Mouse (Mus musculus): ENCODE measurements around the gene Gm14403. TPM values are rescaled to one million over a fixed set of nuclear protein-coding genes. Genes with fewer than 3 reads are reported as not detected.
"Not testable (repeated sequence)": the region's sequence is repeated elsewhere in the genome, so short reads cannot be mapped to it uniquely, and the experiment has no call there.

Gm14403 gene
- polyA plus RNA-seq, 1 experiment from 2014 or later: 5.7 TPM

GRCm38 (mm10) chr2:177535876-177536275 lies 37.9 kb downstream of the Gm14403 start:
- H3K36me3 ChIP-seq (ENCODE audit: control insufficient read depth, insufficient read depth, low read length): no peaks in the 10 kb centered on the region
- H3K4me1 ChIP-seq (replicated peaks; ENCODE audit: control insufficient read depth, insufficient read depth, low read length): no peaks in the 10 kb centered on the region
- H3K9me3 ChIP-seq (ENCODE audit: control insufficient read depth, low read length): no peaks in the 10 kb centered on the region
- no peak for DNase-seq (ENCODE audit: low spot score)
- no peak overlapping the region for H3K9ac ChIP-seq (ENCODE audit: low read depth, low read length)
- WGBS: 86% methylated on average over 9 of the region's 9 CpGs
- H3K27me3 ChIP-seq (ENCODE audit: control insufficient read depth, insufficient read depth, low read length): no peaks in the 10 kb centered on the region
- H3K27ac ChIP-seq (ENCODE audit: low read depth, low read length): no peak overlapping the region
- no peak overlapping the region for H3K4me2 ChIP-seq (replicated peaks; ENCODE audit: low read depth, low read length)
- ATAC-seq (ENCODE audit: low FRiP score): no peak
- H3K4me3 ChIP-seq (ENCODE audit: low read depth, low read length): no peak overlapping the region

GRCm38 (mm10) chr2:177537141-177537540 lies 39.1 kb downstream of the Gm14403 start:
- H3K27me3 ChIP-seq (ENCODE audit: control insufficient read depth, insufficient read depth, low read length); ATAC-seq (ENCODE audit: low FRiP score); H3K36me3 ChIP-seq (ENCODE audit: control insufficient read depth, insufficient read depth, low read length); H3K9me3 ChIP-seq (ENCODE audit: control insufficient read depth, low read length); H3K9ac ChIP-seq (ENCODE audit: low read depth, low read length); H3K4me2 ChIP-seq (replicated peaks; ENCODE audit: low read depth, low read length); DNase-seq (ENCODE audit: low spot score); H3K27ac ChIP-seq (ENCODE audit: low read depth, low read length); H3K4me1 ChIP-seq (replicated peaks; ENCODE audit: control insufficient read depth, insufficient read depth, low read length); H3K4me3 ChIP-seq (ENCODE audit: low read depth, low read length): not testable (repeated sequence)
- WGBS: 82% methylated on average over 2 of the region's 2 CpGs

- DNase-seq (ENCODE audit: low spot score); H3K4me3 ChIP-seq (ENCODE audit: low read depth, low read length); H3K36me3 ChIP-seq (ENCODE audit: control insufficient read depth, insufficient read depth, low read length); H3K27me3 ChIP-seq (ENCODE audit: control insufficient read depth, insufficient read depth, low read length); H3K9ac ChIP-seq (ENCODE audit: low read depth, low read length); H3K4me1 ChIP-seq (replicated peaks; ENCODE audit: control insufficient read depth, insufficient read depth, low read length); H3K4me2 ChIP-seq (replicated peaks; ENCODE audit: low read depth, low read length); H3K9me3 ChIP-seq (ENCODE audit: control insufficient read depth, low read length); H3K27ac ChIP-seq (ENCODE audit: low read depth, low read length); ATAC-seq (ENCODE audit: low FRiP score): not testable (repeated sequence)
- 89% methylated on average over 5 of the region's 5 CpGs for WGBS
Observed at GRCm38 (mm10) chr2:177537717-177538116, 39.7 kb downstream of the Gm14403 start.

- H3K4me3 ChIP-seq (ENCODE audit: low read depth, low read length); H3K9ac ChIP-seq (ENCODE audit: low read depth, low read length): not testable (repeated sequence)
- WGBS: no CpG with 5 or more reads among the region's 1 CpGs
Observed at GRCm38 (mm10) chr2:177555261-177555660, 57.2 kb downstream of the Gm14403 start.

More at GRCm38 (mm10) chr2:177555261-177555660, 57.2 kb downstream of the Gm14403 start:
- ATAC-seq (ENCODE audit: low FRiP score); H3K27me3 ChIP-seq (ENCODE audit: control insufficient read depth, insufficient read depth, low read length); H3K27ac ChIP-seq (ENCODE audit: low read depth, low read length); H3K36me3 ChIP-seq (ENCODE audit: control insufficient read depth, insufficient read depth, low read length); H3K4me1 ChIP-seq (replicated peaks; ENCODE audit: control insufficient read depth, insufficient read depth, low read length); DNase-seq (ENCODE audit: low spot score); H3K9me3 ChIP-seq (ENCODE audit: control insufficient read depth, low read length); H3K4me2 ChIP-seq (replicated peaks; ENCODE audit: low read depth, low read length): not testable (repeated sequence)

Other genes starting within 250 kb of the Gm14403 start
- not detected in 2 replicates for gene Gm14409, start 231.2 kb upstream of the Gm14403 start, polyA plus RNA-seq (2014; fragmentation: Nextera tagmentation; extraction: Ambion mirVana)
- 0.22 TPM in 1 of 2 replicates, not detected in the other for gene Gm14412, start 173.9 kb upstream of the Gm14403 start, polyA plus RNA-seq (2014; fragmentation: Nextera tagmentation; extraction: Ambion mirVana)
- gene Gm14418, start 99.9 kb upstream of the Gm14403 start, polyA plus RNA-seq (2014; fragmentation: Nextera tagmentation; extraction: Ambion mirVana): 10.5 and 11.7 TPM in 2 replicates
- 12.3 and 12.5 TPM in 2 replicates for gene Zfp970, start 33.5 kb upstream of the Gm14403 start, polyA plus RNA-seq (2014; fragmentation: Nextera tagmentation; extraction: Ambion mirVana)
- not detected in 2 replicates for gene Gm14406, start 80.0 kb downstream of the Gm14403 start, polyA plus RNA-seq (2014; fragmentation: Nextera tagmentation; extraction: Ambion mirVana)

Measured in hindbrain, embryonic 11.5 days (tissue).